Mouse (Mus musculus) v-Abl transformed pro-B cells (cell line): ENCODE data around the gene Dmrtc2.

Source experiments
- in situ Hi-C, 2 experiments: fragments of 400-800 bp; cut with MboI; formaldehyde crosslinking; loops; one replicate each; pipeline ENCODE4 v1.15.1; 2025; ENCODE audit not compliant: unreplicated experiment in 2 of 2

The Dmrtc2 gene

GRCm38 (mm10) chr7:24862853-24863252, 7.0 kb upstream of the Dmrtc2 start:
- in situ Hi-C loops = no loop called here

GRCm38 (mm10) chr7:24864156-24864555, 5.7 kb upstream of the Dmrtc2 start:
- in situ Hi-C loops = no loop called here

DNA sequence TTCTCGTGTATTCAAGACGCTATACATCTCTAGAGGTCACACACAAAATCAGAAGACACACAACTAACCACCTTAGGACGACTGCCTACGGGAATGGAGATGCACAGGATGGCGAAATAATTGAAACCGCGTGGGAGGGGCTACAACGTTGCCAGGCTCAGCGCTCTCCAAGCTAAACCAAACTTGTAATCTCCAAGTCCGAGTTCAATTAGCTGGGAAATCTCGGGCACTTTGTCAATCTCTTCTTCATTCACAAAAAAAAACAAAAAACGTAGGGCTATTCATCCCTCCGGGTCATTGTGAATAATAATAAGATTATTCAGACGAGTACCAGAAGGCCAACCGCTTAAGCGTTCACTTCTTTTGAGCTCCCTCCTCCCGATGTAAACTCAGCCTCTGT, 777 bp upstream of the Dmrtc2 start:
- in situ Hi-C loops = no loop called here

GRCm38 (mm10) chr7:24877588-24877987, 7.7 kb downstream of the Dmrtc2 start:
- in situ Hi-C loops = loop anchor here in 1 of 2 experiments (25.0 kb wide), 1 partner anchor 835 kb away; the partner anchor contains the start of gene Ccdc97

- in situ Hi-C loops = loop anchor here in 1 of 2 experiments (5.0 to 25.0 kb wide), 2 partner anchors 62 to 833 kb away; partner anchors contain the start of gene Ccdc97
Observed at GRCm38 (mm10) chr7:24879620-24880019, 9.8 kb downstream of the Dmrtc2 start.

DNA sequence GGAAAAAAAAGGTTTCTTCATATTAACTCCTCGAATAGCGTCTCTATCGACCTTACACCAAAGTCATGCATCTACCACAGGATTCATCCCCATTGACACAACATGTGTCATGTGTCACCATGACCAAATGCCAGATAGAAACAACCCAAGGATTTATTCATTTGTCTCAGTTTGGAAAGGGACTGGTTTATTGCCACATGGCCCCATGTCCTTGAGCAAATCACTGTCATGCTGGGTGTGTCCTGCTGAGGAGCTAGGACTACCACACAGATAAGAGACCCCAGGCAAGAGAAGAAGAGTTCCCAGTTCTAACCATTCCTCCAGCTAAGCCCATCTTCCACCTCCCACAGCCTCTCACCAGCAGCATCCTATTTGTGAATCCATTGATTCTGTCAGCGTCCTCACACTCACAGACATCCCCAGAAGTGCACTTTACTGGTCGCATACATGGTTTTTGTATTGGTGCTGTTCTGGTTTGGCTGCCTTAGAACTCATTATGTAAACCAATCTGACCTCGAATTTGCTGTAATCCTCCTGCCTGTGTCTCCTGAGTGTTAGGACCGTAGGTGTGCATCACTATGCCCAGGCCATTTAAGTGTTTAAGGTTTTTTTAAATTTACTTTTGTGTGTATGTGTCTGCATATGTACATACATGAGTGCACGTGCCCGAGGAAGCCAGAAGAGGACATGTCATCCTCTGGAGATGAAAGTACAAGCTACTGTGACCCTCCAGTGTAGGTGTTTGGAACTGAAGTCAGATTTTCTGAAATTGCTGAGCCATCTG, 12.8 kb downstream of the Dmrtc2 start:
- in situ Hi-C loops = loop anchor here in 1 of 2 experiments (5.0 to 25.0 kb wide), 2 partner anchors 65 to 830 kb away; partner anchors contain the start of gene Ccdc97

GRCm38 (mm10) chr7:24883896-24884692, 14.2 kb downstream of the Dmrtc2 start, which contains the start of gene Rps19:
Rps19 (plus strand) TSS chr7:24884371.
- in situ Hi-C loops = loop anchor here in 1 of 2 experiments (5.0 to 25.0 kb wide), 2 partner anchors 67 to 828 kb away; partner anchors contain the start of gene Ccdc97

GRCm38 (mm10) chr7:24884693-24885291, 14.9 kb downstream of the Dmrtc2 start:
- in situ Hi-C loops = loop anchor here (5.0 to 25.0 kb wide), 4 partner anchors 38 to 828 kb away; partner anchors contain the start of gene Ccdc97 (in 1 of the 2)

GRCm38 (mm10) chr7:24885468-24886307, 15.8 kb downstream of the Dmrtc2 start:
- in situ Hi-C loops = loop anchor here (5.0 to 25.0 kb wide), 3 partner anchors 37 to 827 kb away; partner anchors contain the start of gene Ccdc97 (in 1 of the 2)

- in situ Hi-C loops = loop anchor here (5.0 to 25.0 kb wide), 3 partner anchors 36 to 826 kb away; partner anchors contain the start of gene Ccdc97 (in 1 of the 2)
Observed at GRCm38 (mm10) chr7:24886308-24886633, 16.4 kb downstream of the Dmrtc2 start.

DNA sequence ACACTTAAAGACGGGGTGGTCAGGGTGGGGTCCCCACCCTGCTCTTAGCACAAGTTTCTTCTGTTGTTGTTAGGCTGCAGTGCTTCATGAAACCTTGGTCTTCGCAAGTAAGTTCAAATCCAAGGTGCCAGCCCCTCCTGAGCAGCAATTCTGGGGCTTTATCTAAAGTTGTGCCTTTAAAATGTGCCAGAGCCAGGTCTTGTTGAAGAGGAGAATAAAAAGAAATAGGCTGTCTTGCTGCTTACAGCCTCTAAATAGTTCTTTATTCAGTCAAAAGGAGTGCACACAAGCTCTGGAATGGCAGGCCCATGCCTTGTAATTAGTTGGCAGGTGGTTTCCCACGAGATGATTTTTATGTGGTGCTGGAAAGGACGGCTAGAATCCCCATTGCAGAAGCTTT, 17.2 kb downstream of the Dmrtc2 start:
- in situ Hi-C loops = loop anchor here (5.0 to 25.0 kb wide), 3 partner anchors 35 to 825 kb away; partner anchors contain the start of gene Ccdc97 (in 1 of the 2)

DNA sequence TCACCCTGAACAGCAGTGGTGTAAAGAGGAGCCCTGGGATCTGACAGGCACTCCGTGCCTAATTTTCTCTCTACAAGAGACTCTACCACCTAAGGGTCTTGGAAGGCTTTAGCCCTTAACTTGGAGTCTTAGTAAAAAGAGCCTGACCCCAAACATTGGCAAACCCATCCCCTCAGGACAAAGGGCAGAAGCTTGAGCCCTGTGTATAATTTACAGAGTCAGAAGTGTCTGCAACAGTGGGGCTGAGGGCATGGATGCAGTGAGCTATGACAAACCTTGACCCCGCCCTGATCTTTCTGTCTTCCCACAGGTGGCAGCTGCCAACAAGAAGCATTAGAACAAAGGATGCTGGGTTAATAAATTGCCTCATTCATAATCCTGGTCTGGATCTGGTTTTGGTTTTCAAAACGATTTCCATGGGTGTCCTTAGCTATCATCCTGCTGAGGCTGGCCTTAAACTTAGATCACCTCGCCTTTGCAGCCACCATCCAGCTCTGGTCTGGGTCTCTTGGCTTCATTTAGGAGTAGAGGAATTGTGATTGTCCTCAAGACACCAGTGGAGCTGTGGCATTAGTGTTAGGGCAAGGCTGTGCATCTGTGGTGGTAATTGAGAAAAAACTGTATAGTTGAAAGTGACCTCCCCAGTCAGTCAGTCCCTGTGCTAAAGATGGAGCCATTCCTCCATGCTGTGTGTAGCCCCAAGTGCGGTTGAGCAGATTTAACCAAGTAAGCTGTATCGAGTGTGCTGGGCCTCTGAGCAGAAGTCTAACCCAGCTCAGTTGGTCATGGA, 19.8 kb downstream of the Dmrtc2 start:
- in situ Hi-C loops = loop anchor here (5.0 to 25.0 kb wide), 3 partner anchors 33 to 823 kb away; partner anchors contain the start of gene Ccdc97 (in 1 of the 2)

GRCm38 (mm10) chr7:24890281-24891216, 20.7 kb downstream of the Dmrtc2 start:
- in situ Hi-C loops = loop anchor here in 1 of 2 experiments (25.0 kb wide), 1 partner anchor 822 kb away; the partner anchor contains the start of gene Ccdc97

- in situ Hi-C loops = loop anchor here in 1 of 2 experiments (25.0 kb wide), 1 partner anchor 821 kb away; the partner anchor contains the start of gene Ccdc97
Observed at GRCm38 (mm10) chr7:24891241-24892124, 21.6 kb downstream of the Dmrtc2 start.

DNA sequence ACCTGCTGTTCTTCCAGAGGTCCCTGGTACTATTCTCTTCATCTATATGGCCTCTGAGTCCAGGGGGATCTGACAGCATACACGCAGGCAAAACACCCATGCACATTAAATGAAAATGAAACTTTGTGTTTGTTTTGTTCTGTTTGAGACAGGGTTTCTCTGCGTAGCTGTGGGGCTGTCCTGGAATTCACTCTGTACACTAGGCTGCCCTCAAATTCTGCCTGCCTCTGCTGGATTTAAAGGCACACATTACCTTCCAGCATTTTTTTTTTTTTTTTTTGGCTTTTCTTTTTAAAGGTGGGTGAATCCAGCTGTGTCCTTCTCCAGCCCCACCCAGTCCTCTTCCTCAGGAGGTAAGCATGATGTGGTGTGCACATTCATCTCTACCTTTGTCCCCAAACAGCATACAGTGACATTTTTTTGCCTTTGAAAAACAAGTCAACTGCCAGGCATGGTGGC, 22.3 kb downstream of the Dmrtc2 start:
- in situ Hi-C loops = loop anchor here in 1 of 2 experiments (25.0 kb wide), 1 partner anchor 820 kb away; the partner anchor contains the start of gene Ccdc97

- in situ Hi-C loops = loop anchor here in 1 of 2 experiments (25.0 kb wide), 1 partner anchor 817 kb away; the partner anchor contains the start of gene Ccdc97
Observed at GRCm38 (mm10) chr7:24895749-24896148, 25.9 kb downstream of the Dmrtc2 start.
